Mouse (Mus musculus): ENCODE data around the gene 4930503B20Rik. TPM values are rescaled to one million over a fixed set of nuclear protein-coding genes. Genes with fewer than 3 reads are reported as not detected.

4930503B20Rik gene
- total RNA-seq, 1 experiment from 2014 or later, result 0.33 TPM

GRCm38 (mm10) chr3:146650716-146651115 is 401 bp downstream of the 4930503B20Rik start:
- no peak for DNase-seq

- DNase-seq, result no peak
Measured at GRCm38 (mm10) chr3:146649311-146649894, 1.7 kb downstream of the 4930503B20Rik start.

- peak; percentile 41 for DNase-seq
Measured at GRCm38 (mm10) chr3:146641818-146642427, 9.2 kb downstream of the 4930503B20Rik start.

- DNase-seq, result no peak
Measured at GRCm38 (mm10) chr3:146632506-146632905, 18.6 kb downstream of the 4930503B20Rik start.

- DNase-seq, result no peak
Measured at GRCm38 (mm10) chr3:146628227-146628982, 22.7 kb downstream of the 4930503B20Rik start.

GRCm38 (mm10) chr3:146625766-146626165 is 25.4 kb downstream of the 4930503B20Rik start:
- DNase-seq, result no peak

- no peak for DNase-seq
Measured at GRCm38 (mm10) chr3:146621966-146622365, 29.2 kb downstream of the 4930503B20Rik start.

GRCm38 (mm10) chr3:146620555-146621249 is 30.4 kb downstream of the 4930503B20Rik start:
- peak; percentile 62 for DNase-seq

GRCm38 (mm10) chr3:146620101-146620500 is 31.0 kb downstream of the 4930503B20Rik start:
- DNase-seq, result no peak

- no peak for DNase-seq
Measured at GRCm38 (mm10) chr3:146618357-146618756, 32.8 kb downstream of the 4930503B20Rik start.

GRCm38 (mm10) chr3:146617946-146618345 is 33.2 kb downstream of the 4930503B20Rik start:
- DNase-seq, result no peak

- DNase-seq, result no peak
Measured at GRCm38 (mm10) chr3:146616533-146617283, 34.4 kb downstream of the 4930503B20Rik start.

- no peak for DNase-seq
Measured at GRCm38 (mm10) chr3:146615496-146615895, 35.6 kb downstream of the 4930503B20Rik start, which contains the start of gene Dnase2b. TSS of gene Dnase2b (minus strand) at chr3:146615596.

GRCm38 (mm10) chr3:146611821-146612220 is 39.3 kb downstream of the 4930503B20Rik start:
- DNase-seq, result no peak

GRCm38 (mm10) chr3:146611261-146611660 is 39.9 kb downstream of the 4930503B20Rik start:
- DNase-seq, result no peak

- no peak for DNase-seq
Measured at GRCm38 (mm10) chr3:146610322-146610721, 40.8 kb downstream of the 4930503B20Rik start.

GRCm38 (mm10) chr3:146607368-146607767 is 43.7 kb downstream of the 4930503B20Rik start:
- no peak for DNase-seq

- DNase-seq, result no peak
Measured at GRCm38 (mm10) chr3:146604647-146605046, 46.5 kb downstream of the 4930503B20Rik start.

GRCm38 (mm10) chr3:146602531-146602930 is 48.6 kb downstream of the 4930503B20Rik start:
- DNase-seq, result no peak

GRCm38 (mm10) chr3:146601205-146601604 is 49.9 kb downstream of the 4930503B20Rik start:
- no peak for DNase-seq

- no peak for DNase-seq
Measured at GRCm38 (mm10) chr3:146599198-146599900, 51.8 kb downstream of the 4930503B20Rik start.
